Mouse (Mus musculus) C2C12 (cell line): Measurements from ENCODE around the gene Cul4a.

ENCODE experiments used
- CEBPB ChIP-seq: IDR thresholded peaks from one replicate; pipeline ENCODE4 v1.6.1; 2011; ENCODE audit warnings: low read depth, mild to moderate bottlenecking, control low read depth, moderate library complexity
- CTCF ChIP-seq: IDR thresholded peaks from one replicate; pipeline ENCODE4 v1.5.1; 2011; ENCODE audit not compliant: control insufficient read depth, insufficient read depth, insufficient read length
- FOSL1 ChIP-seq: IDR thresholded peaks from one replicate; pipeline ENCODE4 v1.8.0; 2011; ENCODE audit warnings: mild to moderate bottlenecking, low read length; ENCODE audit not compliant: poor library complexity, insufficient read depth, severe bottlenecking
- MAX ChIP-seq: IDR thresholded peaks from one replicate; pipeline ENCODE4 v1.6.1; 2011; ENCODE audit warnings: mild to moderate bottlenecking, control low read depth
- MYOD1 ChIP-seq: IDR thresholded peaks from one replicate; pipeline ENCODE4 v1.6.1; 2011; ENCODE audit warnings: low read depth; ENCODE audit not compliant: control insufficient read depth, insufficient read length
- MYOG ChIP-seq: IDR thresholded peaks from one replicate; pipeline ENCODE4 v1.6.1; 2011; ENCODE audit not compliant: control insufficient read depth, insufficient read length; ENCODE audit errors: extremely low read depth
- USF1 ChIP-seq: IDR thresholded peaks from one replicate; pipeline ENCODE4 v1.6.1; 2011; ENCODE audit warnings: low read depth, mild to moderate bottlenecking, control low read depth, moderate library complexity

DNA sequence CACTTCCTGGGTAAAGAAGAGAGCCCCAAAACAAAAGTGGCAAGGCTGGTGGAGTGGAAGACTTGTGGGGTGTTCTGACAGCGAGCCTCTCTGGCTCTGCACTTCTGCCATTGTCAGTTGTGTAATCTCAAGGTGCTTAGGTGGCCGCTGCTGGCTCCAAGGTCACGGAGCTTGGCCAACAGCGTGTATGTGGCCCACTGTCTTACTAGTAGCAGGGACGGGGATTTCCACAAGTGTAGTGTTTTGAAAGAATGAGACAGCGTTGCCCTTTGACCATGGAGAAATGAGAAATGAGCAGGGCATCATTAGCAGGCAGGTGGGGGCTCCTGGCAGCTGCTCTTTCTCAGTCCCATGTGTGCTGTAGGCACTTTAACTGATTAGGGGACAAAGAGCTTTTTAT is 56.7 kb downstream of the Cul4a start:
- TF ChIP-seq CTCF (no peak), MAX (no peak), CEBPB (no peak), USF1 (no peak), MYOG (no peak), FOSL1 (no peak), MYOD1 (no peak)
